Mouse (Mus musculus): ENCODE results near the gene Hs3st3b1. TPM values are rescaled to one million over a fixed set of nuclear protein-coding genes. Genes with fewer than 3 reads are reported as not detected.

Gene Hs3st3b1
- polyA plus RNA-seq (2014; fragmentation: Illumina TruSeq; extraction: RNeasy Lipid Tissue Mini Kit (QIAGEN cat#74804)) = 4.6 TPM

DNA sequence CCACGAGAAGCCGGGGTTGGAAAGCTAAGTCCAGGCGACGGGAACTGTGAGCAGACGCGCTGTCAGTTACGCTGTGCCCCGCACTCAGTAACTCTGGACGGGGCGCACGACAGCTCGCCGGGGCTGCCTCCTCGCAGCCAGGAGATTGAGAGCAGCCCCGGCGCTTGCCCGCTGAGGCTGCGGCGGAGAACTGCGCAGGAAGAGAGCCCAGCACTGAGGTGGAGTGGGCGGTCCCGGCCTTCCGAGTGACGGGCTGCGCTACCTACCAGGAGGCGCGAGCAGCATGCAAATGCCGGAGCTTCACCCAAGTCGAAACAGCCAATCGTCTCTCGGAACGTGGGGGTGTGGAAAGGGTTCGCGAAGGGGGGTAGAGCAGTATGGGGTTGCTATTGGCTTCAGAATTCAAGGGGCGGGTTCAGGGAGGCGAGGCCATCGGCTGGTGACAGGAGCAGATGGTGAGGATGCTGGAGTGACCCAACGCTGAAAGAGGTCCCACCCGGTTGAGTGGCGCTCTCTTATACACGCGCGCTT lies at the start of gene Hs3st3b1:
Hs3st3b1 (minus strand) TSS at position 200 of the 531 bp plus-strand sequence.

Other genes starting within 250 kb of the Hs3st3b1 start
- 1.2 TPM for gene Cox10, start 157.2 kb upstream of the Hs3st3b1 start, polyA plus RNA-seq (2014; fragmentation: Illumina TruSeq; extraction: RNeasy Lipid Tissue Mini Kit (QIAGEN cat#74804))